Mouse (Mus musculus) forebrain, embryonic 13.5 days (tissue): ENCODE results near the gene Amt. TPM values are rescaled to one million over a fixed set of nuclear protein-coding genes. Genes with fewer than 3 reads are reported as not detected.
"Not testable (repeated sequence)": the region's sequence is repeated elsewhere in the genome, so short reads cannot be mapped to it uniquely, and the experiment has no call there.

ENCODE experiments used
- ATAC-seq: fragments of 200-750 bp; cut with Nextera tagmentation; 2 replicates; pipeline ENCODE4 v1.8.0; 2017
- H3K27ac ChIP-seq: fragments of 300-500 bp; sonication (generic); 2 replicates; pipeline ENCODE4 v1.5.1; 2015; ENCODE audit warnings: inconsistent platforms, mild to moderate bottlenecking, moderate library complexity
- H3K27me3 ChIP-seq: fragments of 300-500 bp; sonication (generic); 2 replicates; pipeline ENCODE4 v1.6.1; 2015; ENCODE audit warnings: mild to moderate bottlenecking, inconsistent platforms
- H3K36me3 ChIP-seq: fragments of 300-500 bp; sonication (generic); 2 replicates; pipeline ENCODE4 v1.6.1; 2015; ENCODE audit warnings: mild to moderate bottlenecking, inconsistent platforms; ENCODE audit not compliant: poor library complexity, severe bottlenecking
- H3K4me1 ChIP-seq: fragments of 300-500 bp; sonication (generic); 2 replicates; pipeline ENCODE4 v1.6.1; 2015; ENCODE audit warnings: inconsistent platforms
- H3K4me2 ChIP-seq: fragments of 300-500 bp; sonication (generic); 2 replicates; pipeline ENCODE4 v1.6.1; 2015; ENCODE audit warnings: inconsistent platforms, mild to moderate bottlenecking, moderate library complexity
- H3K4me3 ChIP-seq: fragments of 300-500 bp; sonication (generic); 2 replicates; pipeline ENCODE4 v1.5.1; 2015; ENCODE audit warnings: mild to moderate bottlenecking, inconsistent platforms
- H3K9ac ChIP-seq: fragments of 300-500 bp; sonication (generic); 2 replicates; pipeline ENCODE4 v1.6.1; 2015; ENCODE audit warnings: mild to moderate bottlenecking, inconsistent platforms
- H3K9me3 ChIP-seq: fragments of 300-500 bp; sonication (generic); replicated peaks from 2 replicates; pipeline ENCODE4 v1.6.1; 2016; ENCODE audit warnings: inconsistent platforms
- WGBS: fragments of 180-500 bp; shearing (Covaris S2); methylation state at CpG from one replicate; pipeline ENCODE4 v1.1.7; 2015; 5-methylcytosine and 5-hydroxymethylcytosine counted together
- polyA plus RNA-seq: library from polyadenylated mRNA; unstranded; fragments of >200 nt; fragmentation: Nextera tagmentation; extraction: Ambion mirVana; gene quantifications from 2 replicates; pipeline ENCODE4 v1.2.1, GENCODE M21; 2015

Gene Amt
- polyA plus RNA-seq, 1 experiment from 2014 or later = 25.3 TPM

DNA sequence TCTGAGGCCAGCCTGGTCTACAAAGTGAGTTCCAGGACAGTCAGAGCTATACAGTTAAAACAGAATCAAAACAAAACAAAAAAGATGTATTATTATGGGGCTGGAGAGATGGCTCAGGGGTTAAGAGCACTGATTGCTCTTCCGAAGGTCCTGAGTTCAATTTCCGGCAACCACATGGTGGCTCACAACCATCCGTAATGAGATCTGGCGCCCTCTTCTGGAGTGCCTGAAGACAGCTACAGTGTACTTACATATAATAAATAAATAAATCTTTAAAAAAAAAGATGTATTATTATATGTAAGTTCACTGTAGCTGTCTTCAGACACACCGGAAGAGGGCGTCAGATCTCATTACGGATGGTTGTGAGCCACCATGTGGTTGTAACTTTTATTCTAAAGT, 25.4 kb downstream of the Amt start:
- H3K4me2 ChIP-seq, H3K27ac ChIP-seq, H3K4me1 ChIP-seq, H3K4me3 ChIP-seq, H3K9ac ChIP-seq, H3K27me3 ChIP-seq, H3K9me3 ChIP-seq, ATAC-seq: not testable (repeated sequence)
- H3K36me3 ChIP-seq = peaks cover 14% of the 10 kb centered on the region
- WGBS = 96% methylated on average over 7 of the region's 7 CpGs

DNA sequence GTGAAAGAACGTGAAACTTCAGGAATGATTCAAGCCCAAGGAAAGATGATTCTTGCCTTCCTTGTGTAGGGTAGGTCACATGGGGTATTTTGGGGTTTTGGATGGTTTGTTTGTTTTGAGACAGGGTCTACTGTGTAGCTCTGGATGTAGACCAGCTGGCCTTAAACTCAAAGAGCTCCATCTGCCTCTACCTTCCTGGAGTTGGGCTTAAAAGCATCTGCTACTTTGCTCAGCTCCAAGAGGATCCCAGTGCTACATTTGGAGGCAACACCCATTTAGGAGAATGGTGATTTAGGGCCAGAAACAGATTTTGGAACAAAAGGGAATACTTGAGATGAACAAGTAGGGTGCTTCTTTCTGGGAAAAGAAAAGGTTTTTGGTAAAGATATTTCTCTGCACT, 28.1 kb downstream of the Amt start:
- no peaks in the 10 kb centered on the region for H3K27me3 ChIP-seq
- no peak overlapping the region for H3K4me2 ChIP-seq
- no peak overlapping the region for H3K4me3 ChIP-seq
- no peaks in the 10 kb centered on the region for H3K4me1 ChIP-seq
- H3K36me3 ChIP-seq = peaks cover 41% of the 10 kb centered on the region
- H3K9ac ChIP-seq = no peak overlapping the region
- 100% methylated on average over 1 of the region's 1 CpGs for WGBS
- ATAC-seq = no peak
- H3K9me3 ChIP-seq = no peaks in the 10 kb centered on the region
- no peak overlapping the region for H3K27ac ChIP-seq

DNA sequence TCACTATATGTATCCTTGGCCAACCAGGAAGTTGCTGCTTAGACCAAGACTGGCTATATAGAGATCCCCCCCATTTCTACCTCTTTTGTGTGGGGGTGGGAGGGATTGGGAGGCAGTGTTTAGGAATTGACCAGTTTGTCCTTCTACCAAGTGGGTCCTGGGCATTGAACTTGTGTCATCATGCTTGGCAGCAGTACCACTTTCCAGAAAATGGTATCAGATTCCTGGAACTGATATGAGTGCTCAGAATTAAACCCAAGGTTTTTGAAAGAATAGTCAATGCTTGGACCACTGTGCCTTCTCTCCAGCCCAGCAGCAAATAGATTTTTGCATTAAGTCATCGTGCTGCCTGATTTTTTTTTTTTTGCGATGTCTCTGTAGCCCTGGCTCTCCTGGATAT, 29.2 kb downstream of the Amt start:
- Histone ChIP-seq H3K9me3 (no peaks in the 10 kb centered on the region), H3K27me3 (no peaks in the 10 kb centered on the region), H3K27ac (no peak overlapping the region), H3K4me2 (no peak overlapping the region), H3K36me3 (peaks cover 49% of the 10 kb centered on the region), H3K4me3 (no peak overlapping the region), H3K9ac (no peak overlapping the region), H3K4me1 (no peaks in the 10 kb centered on the region)
- ATAC-seq = no peak
- 96% methylated on average over 2 of the region's 2 CpGs for WGBS

GRCm38 (mm10) chr9:108337848-108338550, 41.3 kb downstream of the Amt start:
- peak overlapping the region; percentile 75 for H3K4me2 ChIP-seq

DNA sequence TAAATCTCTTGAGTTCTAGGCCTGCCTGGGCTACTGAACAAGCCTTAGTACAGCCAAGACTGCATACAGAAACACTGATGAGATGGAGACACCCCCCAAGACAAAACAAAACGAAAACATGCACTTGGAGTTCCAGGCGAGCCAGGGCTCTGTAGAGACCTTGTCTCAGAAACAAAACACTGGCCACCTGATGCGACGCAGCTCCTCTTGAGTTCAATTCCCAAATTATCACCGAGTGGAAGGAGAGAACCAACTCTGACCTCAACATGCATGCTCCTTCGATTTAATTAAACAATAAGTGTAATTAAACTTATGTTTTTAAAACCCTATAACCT, 41.9 kb downstream of the Amt start:
- ATAC-seq = 0 out of 2 replicates have a peak, but pooled peaks have one; percentile 14
- H3K27ac ChIP-seq = peak overlapping the region; percentile 91
- WGBS = 30% methylated on average over 6 of the region's 6 CpGs

More at GRCm38 (mm10) chr9:108337848-108338550, 41.3 kb downstream of the Amt start:
- H3K9ac ChIP-seq = peak overlapping the region; percentile 86; the same call in 1 of the 2 replicates
- no peaks in the 10 kb centered on the region for H3K27me3 ChIP-seq
- peak overlapping the region; percentile 58; the same call in 1 of the 2 replicates for H3K4me3 ChIP-seq
- WGBS = 66% methylated on average over 10 of the region's 10 CpGs
- peak overlapping the region; percentile 91 for H3K27ac ChIP-seq
- peaks cover 41% of the 10 kb centered on the region for H3K36me3 ChIP-seq
- ATAC-seq = no peak
- H3K9me3 ChIP-seq = no peaks in the 10 kb centered on the region
- peaks cover 20% of the 10 kb centered on the region for H3K4me1 ChIP-seq

DNA sequence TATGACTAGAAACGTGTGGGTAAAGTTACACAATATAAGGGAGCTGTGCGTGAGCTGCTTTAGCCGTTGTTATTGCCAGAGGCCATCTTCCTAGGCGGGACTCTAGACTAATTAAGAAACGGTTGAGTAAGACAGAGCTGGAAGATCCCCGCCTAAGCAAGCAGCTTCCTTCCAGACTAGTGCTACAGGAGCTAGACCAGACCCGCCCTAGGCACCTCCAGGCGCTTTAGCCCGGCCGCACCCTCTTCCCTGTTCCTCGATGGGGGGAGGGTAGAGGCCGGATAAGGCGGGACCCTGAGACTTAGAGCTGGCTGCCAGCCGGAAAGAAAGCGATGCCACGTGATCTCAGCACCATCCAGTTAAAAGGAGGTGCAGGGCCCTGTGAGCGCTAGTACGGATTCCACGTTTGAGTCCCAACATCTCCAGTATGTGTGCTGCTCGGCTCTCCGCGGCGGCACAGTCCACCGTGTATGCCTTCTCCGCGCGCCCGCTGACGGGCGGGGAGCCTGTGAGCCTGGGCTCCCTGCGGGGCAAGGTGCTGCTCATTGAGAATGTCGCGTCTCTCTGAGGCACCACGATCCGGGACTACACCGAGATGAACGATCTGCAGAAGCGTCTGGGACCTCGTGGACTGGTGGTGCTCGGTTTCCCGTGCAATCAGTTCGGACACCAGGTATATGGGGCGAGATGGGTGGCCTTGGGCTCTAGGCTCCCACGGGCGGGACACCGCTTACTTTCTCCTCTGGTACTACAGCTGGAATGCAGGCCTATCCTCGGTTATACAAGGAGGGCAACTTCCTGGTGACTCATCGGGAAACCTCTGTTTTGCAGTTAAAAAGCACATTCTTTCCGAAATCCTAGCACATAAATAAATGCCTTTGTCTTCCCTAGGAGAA, 42.5 kb downstream of the Amt start, which contains the start of gene Gpx1:
Gene Gpx1 (plus strand): TSS at position 18 of the 896 bp plus-strand sequence.
- ATAC-seq = peak; percentile 97
- no peaks in the 10 kb centered on the region for H3K9me3 ChIP-seq
- no peaks in the 10 kb centered on the region for H3K27me3 ChIP-seq
- H3K4me1 ChIP-seq = peaks cover 20% of the 10 kb centered on the region
- WGBS = under 1% methylated on average over 49 of the region's 49 CpGs
- H3K27ac ChIP-seq = peak within 1 kb of the TSS; percentile 91
- peak within 1 kb of the TSS; percentile 75 for H3K4me2 ChIP-seq
- peak within 1 kb of the TSS; percentile 58 for H3K4me3 ChIP-seq
- H3K9ac ChIP-seq = peak within 1 kb of the TSS; percentile 86
- H3K36me3 ChIP-seq = peaks cover 31% of the 10 kb centered on the region

More for the DNA sequence above, 41.9 kb downstream of the Amt start:
- Histone ChIP-seq H3K27me3 (no peaks in the 10 kb centered on the region), H3K4me1 (peaks cover 20% of the 10 kb centered on the region), H3K4me2 (peak overlapping the region; percentile 75), H3K4me3 (peak overlapping the region; percentile 58), H3K9ac (peak overlapping the region; percentile 86), H3K36me3 (peaks cover 37% of the 10 kb centered on the region), H3K9me3 (no peaks in the 10 kb centered on the region)

DNA sequence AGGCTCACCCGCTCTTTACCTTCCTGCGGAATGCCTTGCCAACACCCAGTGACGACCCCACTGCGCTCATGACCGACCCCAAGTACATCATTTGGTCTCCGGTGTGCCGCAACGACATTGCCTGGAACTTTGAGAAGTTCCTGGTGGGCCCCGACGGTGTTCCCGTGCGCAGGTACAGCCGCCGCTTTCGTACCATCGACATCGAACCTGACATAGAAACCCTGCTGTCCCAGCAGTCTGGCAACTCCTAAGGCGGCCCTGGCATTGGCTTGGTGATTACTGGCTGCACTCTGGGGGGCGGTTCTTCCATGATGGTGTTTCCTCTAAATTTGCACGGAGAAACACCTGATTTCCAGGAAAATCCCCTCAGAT, 43.2 kb downstream of the Amt start:
- H3K4me2 ChIP-seq = peak overlapping the region; percentile 75
- H3K27me3 ChIP-seq = no peaks in the 10 kb centered on the region
- no peaks in the 10 kb centered on the region for H3K9me3 ChIP-seq
- H3K4me3 ChIP-seq = peak overlapping the region; percentile 58
- peak overlapping the region; percentile 91; the same call in 1 of the 2 replicates for H3K27ac ChIP-seq
- H3K36me3 ChIP-seq = peaks cover 23% of the 10 kb centered on the region
- WGBS = 15% methylated on average over 20 of the region's 20 CpGs
- H3K9ac ChIP-seq = peak overlapping the region; percentile 86
- peaks cover 20% of the 10 kb centered on the region for H3K4me1 ChIP-seq
- ATAC-seq = no peak

- peak overlapping the region; percentile 86 for H3K9ac ChIP-seq
- no peak for ATAC-seq
- H3K27ac ChIP-seq = no peak overlapping the region
Observed at GRCm38 (mm10) chr9:108340258-108341138, 43.8 kb downstream of the Amt start.

GRCm38 (mm10) chr9:108341139-108341475, 44.5 kb downstream of the Amt start:
- Histone ChIP-seq H3K36me3 (peaks cover 11% of the 10 kb centered on the region), H3K4me3 (no peak overlapping the region), H3K27ac (no peak overlapping the region), H3K4me1 (peaks cover 23% of the 10 kb centered on the region), H3K9ac (no peak overlapping the region), H3K27me3 (no peaks in the 10 kb centered on the region), H3K9me3 (no peaks in the 10 kb centered on the region), H3K4me2 (0 out of 2 replicates have a peak overlapping the region, but pooled peaks have one; percentile 75)
- ATAC-seq = no peak
- whole genome bisulfite sequencing = 90% methylated on average over 5 of the region's 5 CpGs

More at GRCm38 (mm10) chr9:108340258-108341138, 43.8 kb downstream of the Amt start:
- peak overlapping the region; percentile 75 for H3K4me2 ChIP-seq
- H3K27me3 ChIP-seq = no peaks in the 10 kb centered on the region
- peak overlapping the region; percentile 58 for H3K4me3 ChIP-seq
- WGBS = 78% methylated on average over 10 of the region's 10 CpGs
- H3K4me1 ChIP-seq = peaks cover 20% of the 10 kb centered on the region
- H3K36me3 ChIP-seq = peaks cover 17% of the 10 kb centered on the region
- no peaks in the 10 kb centered on the region for H3K9me3 ChIP-seq

GRCm38 (mm10) chr9:108341801-108342200, 45.1 kb downstream of the Amt start:
- Histone ChIP-seq H3K4me3 (no peak overlapping the region), H3K4me1 (peaks cover 26% of the 10 kb centered on the region), H3K36me3 (peaks cover 9% of the 10 kb centered on the region; the same call in 1 of the 2 replicates), H3K27me3 (no peaks in the 10 kb centered on the region), H3K9ac (no peak overlapping the region), H3K4me2 (no peak overlapping the region), H3K9me3 (no peaks in the 10 kb centered on the region), H3K27ac (no peak overlapping the region)
- ATAC-seq = no peak

DNA sequence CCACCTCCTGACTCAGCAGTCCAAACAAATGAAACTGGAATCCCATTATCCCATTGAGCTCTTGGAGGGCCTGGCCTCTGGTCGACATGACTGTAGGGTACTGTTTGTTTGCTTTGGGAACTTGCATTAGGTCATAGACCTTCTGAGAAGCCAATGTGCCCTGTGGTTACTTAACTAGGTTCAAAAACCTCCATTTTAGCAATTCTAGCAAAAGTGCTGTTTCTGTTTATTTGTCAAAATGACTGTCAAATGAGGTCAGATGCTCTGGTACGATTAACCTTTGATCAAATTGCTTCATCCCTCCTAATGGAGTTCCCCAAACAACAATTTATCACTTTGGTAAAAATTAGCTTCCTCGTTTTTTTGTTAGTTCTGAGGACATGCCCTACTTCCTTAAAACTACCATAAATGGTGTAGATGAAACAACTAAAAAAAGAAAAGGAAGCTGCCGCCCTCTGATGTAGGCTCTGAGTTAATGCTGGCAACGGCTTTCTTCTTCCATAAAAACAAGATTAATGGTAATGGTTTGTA, 45.7 kb downstream of the Amt start:
- Histone ChIP-seq H3K4me1 (peaks cover 30% of the 10 kb centered on the region), H3K27me3 (no peaks in the 10 kb centered on the region), H3K27ac (no peak overlapping the region; the same call in 1 of the 2 replicates), H3K36me3 (peaks cover 9% of the 10 kb centered on the region; the same call in 1 of the 2 replicates), H3K9me3 (no peaks in the 10 kb centered on the region), H3K9ac (no peak overlapping the region), H3K4me3 (no peak overlapping the region), H3K4me2 (no peak overlapping the region)
- no peak for ATAC-seq
- WGBS = 63% methylated on average over 5 of the region's 5 CpGs
